Mouse (Mus musculus): ENCODE data around the gene Tex14. TPM values are rescaled to one million over a fixed set of nuclear protein-coding genes. Genes with fewer than 3 reads are reported as not detected.

The Tex14 gene
- total and polyA plus RNA-seq, 2 experiments from 2014 or later = 0.73 to 3.4 TPM

- Histone ChIP-seq H3K27ac (no peak overlapping the region), H3K4me2 (ENCODE audit: low read depth, low read length) (no peak overlapping the region), H3K27me3 (ENCODE audit: insufficient read depth, low read length) (no peaks in the 10 kb centered on the region), H3K9ac (replicated peaks; ENCODE audit: low read length) (no peak overlapping the region), H3K36me3 (ENCODE audit: insufficient read depth, low read length) (no peaks in the 10 kb centered on the region), H3K4me3 (ENCODE audit: low read length) (no peak overlapping the region), H3K9me3 (ENCODE audit: low read length) (no peaks in the 10 kb centered on the region), H3K4me1 (ENCODE audit: insufficient read depth, low read length) (no peaks in the 10 kb centered on the region)
- no peak for TF ChIP-seq CTCF (IDR thresholded peaks at IDR 0.05; ENCODE audit: low read depth)
- WGBS = 82% methylated on average over 3 of the region's 3 CpGs
- ATAC-seq (no peak), DNase-seq (ENCODE audit: low spot score) (no peak)
These were observed 122.5 kb downstream of the Tex14 start for GRCm38 (mm10) chr11:87527364-87527763.

DNA sequence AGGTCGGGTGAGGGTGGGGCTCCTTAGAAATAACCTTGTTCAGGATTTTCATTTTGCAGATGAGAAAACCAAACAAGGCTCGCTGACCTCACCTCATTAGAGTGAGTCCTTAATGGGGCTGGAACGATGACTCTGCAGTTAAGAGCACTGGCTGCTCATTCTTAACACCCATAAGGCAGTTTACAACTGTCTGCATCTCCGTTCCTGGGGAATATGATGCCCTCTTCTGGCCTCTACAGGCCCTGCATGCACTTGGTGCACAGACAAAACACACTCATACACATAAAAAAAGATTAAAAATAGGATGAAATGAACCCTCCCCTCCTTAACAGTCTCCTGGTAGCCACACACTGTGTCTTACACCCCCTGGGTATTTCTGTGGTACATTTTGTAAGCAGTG is 123.1 kb downstream of the Tex14 start:
- TF ChIP-seq CTCF (IDR thresholded peaks at IDR 0.05; ENCODE audit: low read depth) = 0 out of 2 replicates have a peak, but pooled peaks have one; percentile 38
- Histone ChIP-seq H3K9me3 (ENCODE audit: low read length) (no peaks in the 10 kb centered on the region), H3K4me2 (ENCODE audit: low read depth, low read length) (no peak overlapping the region), H3K27ac (no peak overlapping the region), H3K9ac (replicated peaks; ENCODE audit: low read length) (no peak overlapping the region), H3K36me3 (ENCODE audit: insufficient read depth, low read length) (no peaks in the 10 kb centered on the region), H3K27me3 (ENCODE audit: insufficient read depth, low read length) (no peaks in the 10 kb centered on the region), H3K4me3 (ENCODE audit: low read length) (no peak overlapping the region), H3K4me1 (ENCODE audit: insufficient read depth, low read length) (no peaks in the 10 kb centered on the region)
- 62% methylated on average over 4 of the region's 4 CpGs for WGBS
- no peak for ATAC-seq
- no peak for DNase-seq (ENCODE audit: low spot score)

DNA sequence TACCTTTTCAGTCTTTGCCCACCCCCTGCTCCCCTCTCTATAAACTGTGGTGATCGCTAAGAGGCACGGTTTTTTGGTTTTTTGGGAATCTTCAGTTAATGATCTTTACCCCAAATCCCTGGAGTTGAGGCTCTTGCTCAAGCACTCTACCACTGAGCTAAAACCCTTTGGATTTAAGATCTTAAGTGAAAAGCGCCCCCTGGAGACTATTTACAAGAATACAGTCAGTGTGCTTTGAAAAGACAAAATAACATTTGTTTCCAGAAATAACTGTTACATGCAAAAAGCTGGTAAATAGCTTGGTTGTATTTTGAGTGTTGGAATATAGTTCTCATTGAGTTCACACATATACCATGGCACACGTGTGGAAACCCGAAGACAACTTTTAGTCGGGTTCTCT is 126.8 kb downstream of the Tex14 start:
- H3K4me3 ChIP-seq (ENCODE audit: low read length) = no peak overlapping the region
- H3K27me3 ChIP-seq (ENCODE audit: insufficient read depth, low read length) = no peaks in the 10 kb centered on the region
- no peaks in the 10 kb centered on the region for H3K36me3 ChIP-seq (ENCODE audit: insufficient read depth, low read length)
- whole genome bisulfite sequencing = 54% methylated on average over 6 of the region's 6 CpGs
- H3K4me1 ChIP-seq (ENCODE audit: insufficient read depth, low read length) = no peaks in the 10 kb centered on the region
- no peak overlapping the region for H3K9ac ChIP-seq (replicated peaks; ENCODE audit: low read length)
- ATAC-seq = no peak
- DNase-seq (ENCODE audit: low spot score) = peak; percentile 7
- H3K27ac ChIP-seq = no peak overlapping the region
- TF ChIP-seq CTCF (IDR thresholded peaks at IDR 0.05; ENCODE audit: low read depth) = no peak
- H3K9me3 ChIP-seq (ENCODE audit: low read length) = no peaks in the 10 kb centered on the region
- no peak overlapping the region for H3K4me2 ChIP-seq (ENCODE audit: low read depth, low read length)

DNA sequence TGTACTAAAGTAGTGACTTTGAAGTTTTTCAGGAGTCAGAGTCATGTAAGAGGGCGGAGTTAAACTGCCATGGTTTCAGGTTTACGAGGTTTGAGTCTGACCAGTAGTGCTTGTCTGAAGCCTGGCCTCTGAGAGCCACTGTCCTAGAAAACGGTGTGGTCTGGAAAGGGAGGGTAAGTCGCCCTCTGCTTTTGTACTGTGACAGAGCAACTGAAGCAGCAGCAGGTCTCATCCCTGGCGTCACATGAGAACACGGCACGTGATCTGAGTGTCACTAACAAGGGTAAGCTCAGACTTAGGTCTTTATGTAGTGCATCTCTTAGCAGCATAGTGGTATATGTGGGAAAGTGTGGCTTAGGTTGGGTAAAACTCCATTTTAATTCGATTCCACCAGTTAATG is 137.4 kb downstream of the Tex14 start:
- DNase-seq (ENCODE audit: low spot score) (no peak), ATAC-seq (no peak)
- Histone ChIP-seq H3K27ac (no peak overlapping the region), H3K4me1 (ENCODE audit: insufficient read depth, low read length) (peaks cover 3% of the 10 kb centered on the region; the same call in 1 of the 2 replicates), H3K36me3 (ENCODE audit: insufficient read depth, low read length) (no peaks in the 10 kb centered on the region), H3K4me3 (ENCODE audit: low read length) (no peak overlapping the region), H3K9me3 (ENCODE audit: low read length) (no peaks in the 10 kb centered on the region), H3K9ac (replicated peaks; ENCODE audit: low read length) (no peak overlapping the region), H3K27me3 (ENCODE audit: insufficient read depth, low read length) (no peaks in the 10 kb centered on the region), H3K4me2 (ENCODE audit: low read depth, low read length) (no peak overlapping the region)
- no peak for TF ChIP-seq CTCF (IDR thresholded peaks at IDR 0.05; ENCODE audit: low read depth)
- WGBS = 40% methylated on average over 8 of the region's 8 CpGs

GRCm38 (mm10) chr11:87542906-87543305 is 138.0 kb downstream of the Tex14 start:
- peaks cover 3% of the 10 kb centered on the region; the same call in 1 of the 2 replicates for H3K4me1 ChIP-seq (ENCODE audit: insufficient read depth, low read length)
- no peak overlapping the region for H3K27ac ChIP-seq
- DNase-seq (ENCODE audit: low spot score) (peak; percentile 34), ATAC-seq (no peak)
- TF ChIP-seq CTCF (IDR thresholded peaks at IDR 0.05; ENCODE audit: low read depth) = no peak
- no peak overlapping the region for H3K9ac ChIP-seq (replicated peaks; ENCODE audit: low read length)
- H3K9me3 ChIP-seq (ENCODE audit: low read length) = no peaks in the 10 kb centered on the region
- no peak overlapping the region for H3K4me3 ChIP-seq (ENCODE audit: low read length)
- 30% methylated on average over 3 of the region's 3 CpGs for WGBS
- H3K36me3 ChIP-seq (ENCODE audit: insufficient read depth, low read length) = no peaks in the 10 kb centered on the region
- no peak overlapping the region for H3K4me2 ChIP-seq (ENCODE audit: low read depth, low read length)
- H3K27me3 ChIP-seq (ENCODE audit: insufficient read depth, low read length) = no peaks in the 10 kb centered on the region

- no peaks in the 10 kb centered on the region for H3K36me3 ChIP-seq (ENCODE audit: insufficient read depth, low read length)
- H3K27me3 ChIP-seq (ENCODE audit: insufficient read depth, low read length) = no peaks in the 10 kb centered on the region
- TF ChIP-seq CTCF (IDR thresholded peaks at IDR 0.05; ENCODE audit: low read depth) = no peak
- no peaks in the 10 kb centered on the region for H3K4me1 ChIP-seq (ENCODE audit: insufficient read depth, low read length)
- no peak overlapping the region for H3K27ac ChIP-seq
- H3K4me3 ChIP-seq (ENCODE audit: low read length) = no peak overlapping the region
- ATAC-seq (no peak), DNase-seq (ENCODE audit: low spot score) (no peak)
- no peaks in the 10 kb centered on the region for H3K9me3 ChIP-seq (ENCODE audit: low read length)
- WGBS = 76% methylated on average over 4 of the region's 4 CpGs
- no peak overlapping the region for H3K9ac ChIP-seq (replicated peaks; ENCODE audit: low read length)
- no peak overlapping the region for H3K4me2 ChIP-seq (ENCODE audit: low read depth, low read length)
These were observed 148.5 kb downstream of the Tex14 start for GRCm38 (mm10) chr11:87553342-87553741.

DNA sequence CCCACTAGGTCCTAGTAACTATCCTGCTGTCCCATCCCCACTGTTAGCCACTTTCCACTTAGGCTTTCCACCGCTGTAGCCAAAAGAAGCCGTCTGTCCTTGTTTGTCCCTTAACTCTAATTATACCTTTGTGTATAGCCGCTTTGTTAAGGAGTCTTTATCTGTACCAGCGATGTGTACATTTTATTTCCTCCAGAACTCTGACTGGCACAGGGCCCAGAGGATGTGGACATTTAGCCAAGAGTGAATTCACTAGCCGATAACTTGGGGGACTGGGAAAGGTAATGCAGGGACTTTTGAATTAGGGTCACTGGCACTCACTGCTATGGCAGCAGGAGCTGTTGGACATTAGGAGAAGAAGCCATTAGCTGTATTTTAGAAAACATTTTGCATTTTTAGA is 149.5 kb downstream of the Tex14 start:
- Histone ChIP-seq H3K36me3 (ENCODE audit: insufficient read depth, low read length) (no peaks in the 10 kb centered on the region), H3K27ac (no peak overlapping the region), H3K4me1 (ENCODE audit: insufficient read depth, low read length) (no peaks in the 10 kb centered on the region), H3K4me2 (ENCODE audit: low read depth, low read length) (no peak overlapping the region), H3K4me3 (ENCODE audit: low read length) (no peak overlapping the region), H3K9ac (replicated peaks; ENCODE audit: low read length) (no peak overlapping the region), H3K27me3 (ENCODE audit: insufficient read depth, low read length) (no peaks in the 10 kb centered on the region), H3K9me3 (ENCODE audit: low read length) (no peaks in the 10 kb centered on the region)
- no peak for DNase-seq (ENCODE audit: low spot score)
- WGBS = 32% methylated on average over 5 of the region's 5 CpGs
- no peak for TF ChIP-seq CTCF (IDR thresholded peaks at IDR 0.05; ENCODE audit: low read depth)
- no peak for ATAC-seq

Data from hindbrain, postnatal 0 days (tissue).